Mouse (Mus musculus) neural tube, embryonic 14.5 days (tissue): ENCODE measurements around the gene Plcb1. TPM values are rescaled to one million over a fixed set of nuclear protein-coding genes. Genes with fewer than 3 reads are reported as not detected.
"Not testable (repeated sequence)": the region's sequence is repeated elsewhere in the genome, so short reads cannot be mapped to it uniquely, and the experiment has no call there.

Experiments used
- ATAC-seq: fragments of 200-750 bp; cut with Nextera tagmentation; 2 replicates; pipeline ENCODE4 v1.8.0; 2017; ENCODE audit warnings: low read depth, mild to moderate bottlenecking, moderate TSS enrichment, moderate library complexity
- H3K27ac ChIP-seq: fragments of 300-500 bp; sonication (generic); 2 replicates; pipeline ENCODE4 v1.5.1; 2014; ENCODE audit warnings: low read depth, mild to moderate bottlenecking, control low read depth, low read length, moderate library complexity, mixed read lengths
- H3K27me3 ChIP-seq: fragments of 300-500 bp; sonication (generic); 2 replicates; pipeline ENCODE4 v1.6.1; 2014; ENCODE audit warnings: low read length; ENCODE audit not compliant: control insufficient read depth, insufficient read depth
- H3K36me3 ChIP-seq: fragments of 300-500 bp; sonication (generic); 2 replicates; pipeline ENCODE4 v1.6.1; 2014; ENCODE audit warnings: low read length, mixed read lengths; ENCODE audit not compliant: control insufficient read depth, insufficient read depth
- H3K4me1 ChIP-seq: fragments of 300-500 bp; sonication (generic); 2 replicates; pipeline ENCODE4 v1.6.1; 2014; ENCODE audit warnings: low read length; ENCODE audit not compliant: control insufficient read depth, insufficient read depth
- H3K4me2 ChIP-seq: fragments of 300-500 bp; sonication (generic); 2 replicates; pipeline ENCODE4 v1.6.1; 2014; ENCODE audit warnings: mild to moderate bottlenecking, low read depth, low read length, control low read depth
- H3K4me3 ChIP-seq: fragments of 300-500 bp; sonication (generic); 2 replicates; pipeline ENCODE4 v1.5.1; 2014; ENCODE audit warnings: low read depth, low read length, control low read depth, mixed read lengths
- H3K9ac ChIP-seq: fragments of 300-500 bp; sonication (generic); replicated peaks from 2 replicates; pipeline ENCODE4 v1.6.1; 2014; ENCODE audit warnings: low read depth, mild to moderate bottlenecking, control low read depth, low read length, mixed read lengths
- H3K9me3 ChIP-seq: fragments of 300-500 bp; sonication (generic); 2 replicates; pipeline ENCODE4 v1.6.1; 2016; ENCODE audit warnings: low read length; ENCODE audit not compliant: control insufficient read depth
- WGBS: fragments of 180-500 bp; shearing (Covaris S2); extraction: QIAGEN DNeasy Blood & Tissue Kit; methylation state at CpG from one replicate; pipeline ENCODE4 v1.1.7; 2014; 5-methylcytosine and 5-hydroxymethylcytosine counted together
- polyA plus RNA-seq: library from polyadenylated mRNA; unstranded; fragments of >200 nt; fragmentation: Nextera tagmentation; extraction: Ambion mirVana; gene quantifications from 2 replicates; pipeline ENCODE4 v1.2.1, GENCODE M21; 2014

Plcb1 gene
- polyA plus RNA-seq, 1 experiment from 2014 or later, result 118 TPM

DNA sequence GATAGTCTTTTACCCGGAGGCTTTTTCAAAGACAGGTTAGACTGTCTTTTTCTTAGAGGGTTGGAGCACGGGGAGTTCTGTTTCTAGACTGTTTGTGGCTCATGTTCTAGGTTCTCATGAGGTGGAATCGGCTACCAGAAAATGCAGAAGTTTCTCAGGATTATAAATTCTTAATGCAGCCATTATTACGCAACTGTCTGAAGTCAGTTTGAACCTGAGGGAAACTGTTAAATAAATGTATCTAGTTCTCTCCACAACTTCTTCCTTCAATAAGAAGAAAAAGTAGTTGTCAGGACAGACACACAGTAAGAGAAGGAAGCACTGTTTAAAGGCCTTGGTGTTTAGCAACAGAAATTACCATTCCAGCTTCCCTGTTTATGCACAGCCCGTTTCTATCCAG is 577.1 kb downstream of the Plcb1 start:
- Histone ChIP-seq H3K4me2 (no peak overlapping the region), H3K4me1 (no peaks in the 10 kb centered on the region), H3K9ac (no peak overlapping the region), H3K27ac (no peak overlapping the region), H3K4me3 (no peak overlapping the region), H3K9me3 (no peaks in the 10 kb centered on the region), H3K27me3 (no peaks in the 10 kb centered on the region), H3K36me3 (no peaks in the 10 kb centered on the region; the same call in 1 of the 2 replicates)
- 88% methylated on average over 5 of the region's 5 CpGs for WGBS
- ATAC-seq, result no peak

DNA sequence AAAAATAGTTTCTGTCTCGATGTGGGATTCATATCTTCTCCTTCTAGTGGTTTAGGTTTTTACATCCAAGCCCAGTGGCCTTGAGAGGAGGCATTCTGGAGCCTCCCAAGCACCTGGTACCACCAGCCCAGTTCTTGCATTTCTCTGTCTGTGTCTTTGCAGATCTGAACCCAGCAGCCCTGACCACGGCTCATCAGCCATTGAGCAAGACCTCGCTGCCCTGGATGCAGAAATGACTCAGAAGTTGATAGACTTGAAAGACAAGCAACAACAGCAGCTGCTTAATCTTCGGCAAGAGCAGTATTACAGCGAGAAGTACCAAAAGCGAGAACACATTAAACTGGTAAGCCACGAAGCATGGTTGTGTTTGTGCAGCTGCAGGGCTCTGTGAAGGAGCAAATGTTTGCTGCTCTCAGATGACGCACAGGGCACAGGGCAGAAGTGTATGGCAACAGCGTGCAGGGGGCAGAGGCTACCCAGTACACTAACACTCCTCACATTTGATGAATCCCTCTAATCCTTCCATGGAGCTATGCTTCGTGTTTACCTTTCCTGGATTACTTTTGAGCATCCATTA is 584.5 kb downstream of the Plcb1 start:
- H3K9ac ChIP-seq, result no peak overlapping the region
- H3K27ac ChIP-seq, result no peak overlapping the region
- no peaks in the 10 kb centered on the region for H3K27me3 ChIP-seq
- H3K36me3 ChIP-seq, result no peaks in the 10 kb centered on the region
- no peaks in the 10 kb centered on the region for H3K9me3 ChIP-seq
- no peak overlapping the region for H3K4me2 ChIP-seq
- ATAC-seq, result no peak
- WGBS, result 76% methylated on average over 10 of the region's 10 CpGs
- no peak overlapping the region for H3K4me3 ChIP-seq
- H3K4me1 ChIP-seq, result no peaks in the 10 kb centered on the region

DNA sequence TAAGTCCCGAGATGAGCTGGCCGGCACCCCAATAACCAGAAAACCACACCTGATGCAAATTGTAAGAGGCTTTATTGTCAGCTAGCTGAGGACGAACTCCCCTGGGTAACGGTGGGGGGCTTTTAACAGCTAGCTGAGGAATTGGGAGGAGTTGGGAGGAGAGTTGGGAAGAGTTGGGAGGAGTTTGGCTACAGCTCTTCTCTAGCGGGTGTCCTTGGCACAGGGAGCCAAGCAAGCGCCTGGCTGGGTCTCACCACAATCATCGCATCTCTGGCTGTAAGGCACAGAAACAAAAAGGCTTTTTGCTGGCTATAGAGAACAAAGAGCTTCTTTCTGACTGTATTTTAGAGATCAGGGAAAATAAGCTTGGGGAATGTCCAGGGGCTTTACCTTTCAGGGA is 594.9 kb downstream of the Plcb1 start:
- H3K4me2 ChIP-seq, H3K27me3 ChIP-seq, H3K9me3 ChIP-seq, H3K4me3 ChIP-seq, H3K27ac ChIP-seq, ATAC-seq, H3K9ac ChIP-seq, H3K4me1 ChIP-seq, H3K36me3 ChIP-seq: not testable (repeated sequence)
- 15% methylated on average over 7 of the region's 7 CpGs for WGBS

DNA sequence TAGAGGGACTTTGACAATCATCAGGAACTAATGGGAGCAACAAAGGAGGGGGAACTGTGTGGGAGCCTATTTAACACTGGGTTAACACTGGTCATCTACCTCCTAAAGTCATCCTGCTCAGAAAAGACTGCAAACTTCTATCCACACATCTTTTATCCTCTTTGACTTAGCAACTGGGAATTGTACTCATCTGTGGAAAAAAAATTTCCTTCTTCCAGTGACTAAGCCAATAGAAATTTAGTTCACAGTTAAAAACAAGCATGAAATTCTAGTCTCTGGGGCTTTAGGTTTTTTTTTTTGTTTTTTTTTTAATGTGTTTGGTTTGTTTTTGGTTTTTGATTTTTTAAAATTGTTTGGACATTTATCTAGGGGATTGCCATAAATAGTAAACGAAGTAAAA is 595.5 kb downstream of the Plcb1 start:
- H3K4me2 ChIP-seq, result no peak overlapping the region
- H3K27me3 ChIP-seq, result no peaks in the 10 kb centered on the region
- no peak overlapping the region for H3K9ac ChIP-seq
- H3K9me3 ChIP-seq, result no peaks in the 10 kb centered on the region
- no peaks in the 10 kb centered on the region for H3K36me3 ChIP-seq
- no peak for ATAC-seq
- H3K4me3 ChIP-seq, result no peak overlapping the region
- no peaks in the 10 kb centered on the region for H3K4me1 ChIP-seq
- 91% methylated on average over 1 of the region's 1 CpGs for WGBS
- no peak overlapping the region for H3K27ac ChIP-seq

DNA sequence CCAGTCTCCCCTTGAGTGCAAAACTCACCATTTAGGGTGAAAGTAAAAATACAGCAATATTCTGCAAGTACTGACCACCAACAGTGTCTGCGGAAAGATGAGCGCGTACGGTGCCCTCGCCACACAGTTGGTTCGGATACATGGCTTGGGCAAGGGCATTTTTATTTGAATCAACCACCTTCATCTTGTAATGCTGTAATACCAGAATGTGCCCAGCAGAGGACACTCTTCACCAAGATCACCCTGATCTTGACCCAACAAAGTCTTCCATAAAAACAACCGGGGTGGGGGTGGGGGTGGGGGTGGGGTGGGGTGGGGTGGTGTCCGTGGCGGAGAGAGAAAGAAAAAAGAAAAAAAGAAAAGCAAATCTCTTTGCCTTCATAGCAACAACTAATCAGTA is 602.1 kb downstream of the Plcb1 start:
- Histone ChIP-seq H3K36me3 (no peaks in the 10 kb centered on the region), H3K4me2 (no peak overlapping the region), H3K9ac (no peak overlapping the region), H3K9me3 (no peaks in the 10 kb centered on the region), H3K4me1 (no peaks in the 10 kb centered on the region), H3K4me3 (no peak overlapping the region), H3K27ac (no peak overlapping the region), H3K27me3 (no peaks in the 10 kb centered on the region)
- no peak for ATAC-seq
- WGBS, result 56% methylated on average over 9 of the region's 9 CpGs

DNA sequence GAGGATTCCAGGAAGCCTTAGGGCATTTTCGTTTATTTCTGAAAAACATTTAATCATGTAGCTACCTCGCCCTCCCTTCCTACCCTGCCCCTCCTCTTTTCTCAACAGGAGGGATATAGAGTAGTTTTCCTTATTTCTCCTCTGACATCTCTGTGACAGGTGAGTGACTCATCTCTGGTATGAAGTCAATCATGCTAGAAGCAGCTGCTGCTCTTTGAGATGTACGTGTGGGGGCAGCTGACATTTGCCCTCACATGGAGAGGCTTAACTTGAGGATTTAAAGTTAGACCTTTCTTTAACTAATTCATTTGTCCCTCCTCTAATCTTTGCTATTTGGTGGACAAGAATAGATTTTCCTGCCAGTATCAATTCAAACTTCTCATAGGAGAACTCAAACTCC is 608.8 kb downstream of the Plcb1 start:
- H3K4me3 ChIP-seq, result no peak overlapping the region

DNA sequence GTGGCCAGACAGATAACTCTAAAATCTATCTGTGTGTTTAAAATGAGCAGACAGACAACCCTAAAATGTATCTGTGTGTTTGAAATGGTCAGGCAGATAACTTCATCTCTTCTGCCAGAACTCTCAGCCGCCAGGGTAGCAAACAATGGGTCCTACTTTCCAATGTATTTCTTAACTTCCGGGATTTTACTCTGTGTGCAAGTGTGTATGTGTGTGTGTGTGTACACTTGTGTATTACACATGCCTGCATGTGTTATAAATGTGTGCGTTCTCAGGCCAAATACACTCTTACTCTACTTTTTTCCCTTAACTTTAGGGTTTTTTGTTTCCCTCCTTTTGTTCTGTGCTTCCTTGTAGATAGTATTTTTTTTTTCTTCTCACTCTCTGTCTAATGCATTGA is 610.5 kb downstream of the Plcb1 start:
- Histone ChIP-seq H3K36me3 (no peaks in the 10 kb centered on the region), H3K4me2 (no peak overlapping the region), H3K9me3 (no peaks in the 10 kb centered on the region), H3K4me1 (no peaks in the 10 kb centered on the region), H3K27ac (no peak overlapping the region), H3K4me3 (no peak overlapping the region), H3K9ac (no peak overlapping the region), H3K27me3 (no peaks in the 10 kb centered on the region)
- WGBS, result 95% methylated on average over 3 of the region's 3 CpGs
- ATAC-seq, result no peak

More for the DNA sequence above, 608.8 kb downstream of the Plcb1 start:
- Histone ChIP-seq H3K4me1 (no peaks in the 10 kb centered on the region), H3K27me3 (no peaks in the 10 kb centered on the region), H3K9me3 (no peaks in the 10 kb centered on the region), H3K4me2 (no peak overlapping the region), H3K36me3 (no peaks in the 10 kb centered on the region), H3K27ac (no peak overlapping the region), H3K9ac (no peak overlapping the region)
- no peak for ATAC-seq
- WGBS, result 92% methylated on average over 3 of the region's 3 CpGs

DNA sequence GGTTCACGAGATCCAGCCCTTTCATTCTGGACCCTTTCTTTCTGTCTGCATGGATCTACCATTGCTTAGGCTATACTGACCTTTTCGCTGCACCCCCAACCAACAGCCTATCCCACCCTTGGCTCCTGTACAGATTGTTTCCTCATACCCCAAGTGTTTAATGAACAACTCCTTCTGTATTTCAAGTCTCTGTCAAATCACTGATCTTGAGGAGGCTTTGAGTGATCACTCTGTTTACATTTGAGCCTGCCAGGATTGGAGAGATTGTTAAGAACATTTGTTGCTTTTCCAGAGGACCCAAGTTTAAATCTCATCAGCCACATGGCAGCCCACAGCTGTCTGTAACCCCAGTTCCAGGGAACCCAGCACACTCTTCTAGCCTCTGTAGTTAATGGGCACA is 612.1 kb downstream of the Plcb1 start:
- WGBS, result 95% methylated on average over 2 of the region's 2 CpGs
- no peaks in the 10 kb centered on the region for H3K36me3 ChIP-seq
- no peak overlapping the region for H3K4me2 ChIP-seq
- no peak overlapping the region for H3K27ac ChIP-seq
- no peaks in the 10 kb centered on the region; the same call in 1 of the 2 replicates for H3K4me1 ChIP-seq
- no peak for ATAC-seq
- H3K27me3 ChIP-seq, result no peaks in the 10 kb centered on the region
- H3K9ac ChIP-seq, result no peak overlapping the region
- H3K9me3 ChIP-seq, result no peaks in the 10 kb centered on the region
- H3K4me3 ChIP-seq, result no peak overlapping the region

DNA sequence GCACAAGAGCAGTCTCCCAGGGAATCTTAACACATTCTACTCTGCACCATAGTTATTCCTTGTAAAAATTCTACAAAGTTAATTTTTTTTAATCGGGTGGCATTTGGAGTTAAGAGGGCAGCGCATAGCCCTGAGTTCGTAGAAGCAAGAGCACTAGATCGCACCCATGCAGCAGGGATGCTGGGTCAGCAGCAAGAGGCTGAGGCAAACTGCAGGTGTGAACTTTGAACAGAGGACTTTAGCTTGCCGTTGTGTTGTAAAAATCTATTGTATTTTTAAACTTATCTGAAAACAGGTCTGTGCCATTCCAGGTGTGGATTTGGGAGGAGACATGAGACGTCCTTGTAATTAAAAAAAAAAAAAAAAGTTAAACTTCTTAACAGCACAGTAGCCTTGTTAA is 613.9 kb downstream of the Plcb1 start:
- 91% methylated on average over 6 of the region's 6 CpGs for WGBS
- H3K4me2 ChIP-seq, result no peak overlapping the region
- no peaks in the 10 kb centered on the region; the same call in 1 of the 2 replicates for H3K4me1 ChIP-seq
- H3K9ac ChIP-seq, result no peak overlapping the region
- H3K27ac ChIP-seq, result no peak overlapping the region
- no peak overlapping the region for H3K4me3 ChIP-seq
- no peaks in the 10 kb centered on the region for H3K27me3 ChIP-seq
- no peak for ATAC-seq
- H3K9me3 ChIP-seq, result no peaks in the 10 kb centered on the region
- no peaks in the 10 kb centered on the region for H3K36me3 ChIP-seq
